Mouse (Mus musculus): ENCODE results near the gene Sh3yl1. TPM values are rescaled to one million over a fixed set of nuclear protein-coding genes. Genes with fewer than 3 reads are reported as not detected.
A peak's percentile ranks its signal among the peaks of the same experiment; 100 is the strongest.

The Sh3yl1 gene
- polyA plus RNA-seq, 1 experiment from 2014 or later: 23.2 TPM

DNA sequence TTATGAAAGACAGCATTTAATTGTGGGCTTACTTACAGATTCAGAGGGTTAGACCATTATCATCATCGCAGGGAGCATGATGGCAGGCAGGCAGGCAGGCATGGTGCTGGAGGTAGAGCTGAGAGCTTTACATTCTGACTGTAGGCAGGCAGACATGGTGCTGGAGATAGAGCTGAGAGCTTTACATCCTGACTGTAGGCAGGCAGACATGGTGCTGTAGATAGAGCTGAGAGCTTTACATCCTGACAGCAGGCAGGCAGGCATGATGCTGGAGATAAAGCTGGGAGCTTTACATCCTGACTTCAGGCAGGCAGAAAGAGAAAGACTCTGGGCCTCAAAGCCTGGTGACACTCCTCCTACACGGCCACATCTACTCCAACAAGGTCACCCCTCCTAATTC, 59.2 kb downstream of the Sh3yl1 start:
- no peaks in the 10 kb centered on the region for H3K9me3 ChIP-seq (replicated peaks; ENCODE audit: control insufficient read depth, low read length)
- no peak overlapping the region for H3K4me2 ChIP-seq (ENCODE audit: low read depth, low read length)
- H3K36me3 ChIP-seq (replicated peaks; ENCODE audit: control insufficient read depth, insufficient read depth, low read depth, low read length): no peaks in the 10 kb centered on the region
- no peak overlapping the region for H3K9ac ChIP-seq (replicated peaks; ENCODE audit: low read length)
- 76% methylated on average over 2 of the region's 2 CpGs for WGBS
- H3K4me1 ChIP-seq (ENCODE audit: control insufficient read depth, insufficient read depth, low read length): no peaks in the 10 kb centered on the region
- ATAC-seq (replicated peaks; ENCODE audit: insufficient number of reproducible peaks, low FRiP score, low TSS enrichment, low read depth) (no peak), DNase-seq (ENCODE audit: low spot score) (no peak)
- no peak overlapping the region for H3K27ac ChIP-seq (replicated peaks; ENCODE audit: low read depth, low read length)
- H3K4me3 ChIP-seq (ENCODE audit: low read depth, low read length): no peak overlapping the region
- no peaks in the 10 kb centered on the region for H3K27me3 ChIP-seq (ENCODE audit: control insufficient read depth, insufficient read depth, low read length)

DNA sequence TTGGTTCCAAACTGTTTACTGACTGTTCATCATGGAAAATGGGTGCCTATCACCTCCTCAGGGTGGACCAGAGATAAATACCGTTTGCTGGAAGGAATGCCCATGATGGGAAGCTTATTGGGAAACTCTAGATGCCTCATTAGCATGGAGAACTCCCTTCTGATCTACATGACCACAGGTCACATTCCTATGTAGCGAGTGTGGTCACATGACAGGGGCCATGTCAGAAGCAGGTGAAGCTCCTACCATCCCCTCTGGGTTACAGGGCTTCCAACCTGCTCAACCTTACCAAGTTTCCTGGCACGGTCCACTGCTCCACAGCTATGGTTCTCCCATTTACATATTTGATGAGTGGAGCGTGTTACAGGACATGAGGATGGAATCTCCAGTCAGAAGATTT, 92.3 kb downstream of the Sh3yl1 start:
- H3K9ac ChIP-seq (replicated peaks; ENCODE audit: low read length): no peak overlapping the region
- H3K27ac ChIP-seq (replicated peaks; ENCODE audit: low read depth, low read length): no peak overlapping the region
- 81% methylated on average over 4 of the region's 4 CpGs for WGBS
- H3K4me1 ChIP-seq (ENCODE audit: control insufficient read depth, insufficient read depth, low read length): no peaks in the 10 kb centered on the region
- no peaks in the 10 kb centered on the region for H3K36me3 ChIP-seq (replicated peaks; ENCODE audit: control insufficient read depth, insufficient read depth, low read depth, low read length)
- no peak overlapping the region for H3K4me3 ChIP-seq (ENCODE audit: low read depth, low read length)
- no peak overlapping the region for H3K4me2 ChIP-seq (ENCODE audit: low read depth, low read length)
- DNase-seq (ENCODE audit: low spot score): no peak
- H3K9me3 ChIP-seq (replicated peaks; ENCODE audit: control insufficient read depth, low read length): no peaks in the 10 kb centered on the region
- no peaks in the 10 kb centered on the region for H3K27me3 ChIP-seq (ENCODE audit: control insufficient read depth, insufficient read depth, low read length)
- ATAC-seq (replicated peaks; ENCODE audit: insufficient number of reproducible peaks, low FRiP score, low TSS enrichment, low read depth): no peak

GRCm38 (mm10) chr12:31005010-31005409, 93.5 kb downstream of the Sh3yl1 start:
- H3K4me2 ChIP-seq (ENCODE audit: low read depth, low read length): no peak overlapping the region
- no peak overlapping the region for H3K27ac ChIP-seq (replicated peaks; ENCODE audit: low read depth, low read length)
- H3K9me3 ChIP-seq (replicated peaks; ENCODE audit: control insufficient read depth, low read length): no peaks in the 10 kb centered on the region
- no peak overlapping the region for H3K4me3 ChIP-seq (ENCODE audit: low read depth, low read length)
- 16% methylated on average over 3 of the region's 3 CpGs for WGBS
- H3K9ac ChIP-seq (replicated peaks; ENCODE audit: low read length): no peak overlapping the region
- DNase-seq (ENCODE audit: low spot score) (peak; percentile 93), ATAC-seq (replicated peaks; ENCODE audit: insufficient number of reproducible peaks, low FRiP score, low TSS enrichment, low read depth) (no peak)
- no peaks in the 10 kb centered on the region for H3K4me1 ChIP-seq (ENCODE audit: control insufficient read depth, insufficient read depth, low read length)
- H3K27me3 ChIP-seq (ENCODE audit: control insufficient read depth, insufficient read depth, low read length): no peaks in the 10 kb centered on the region
- H3K36me3 ChIP-seq (replicated peaks; ENCODE audit: control insufficient read depth, insufficient read depth, low read depth, low read length): no peaks in the 10 kb centered on the region

DNA sequence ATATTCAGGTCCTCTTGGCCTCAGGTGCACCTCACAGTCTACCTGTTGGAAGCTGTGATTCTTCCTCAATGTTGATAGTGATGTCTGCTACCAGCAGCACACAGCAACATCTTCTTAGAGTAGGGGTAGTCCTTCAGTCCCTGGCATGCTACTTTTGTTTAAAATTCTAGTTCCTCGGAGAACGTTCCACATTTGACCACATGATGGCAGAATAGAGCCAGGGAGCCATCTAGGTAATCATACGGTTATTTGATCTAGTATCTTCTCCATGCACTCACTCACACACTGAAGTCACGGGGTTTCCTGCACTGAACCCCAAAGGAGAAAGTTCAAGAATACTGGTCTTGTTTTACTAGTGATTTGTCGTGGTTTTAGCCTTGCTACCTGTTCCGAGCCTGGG, 96.7 kb downstream of the Sh3yl1 start:
- Histone ChIP-seq H3K27ac (replicated peaks; ENCODE audit: low read depth, low read length) (no peak overlapping the region), H3K4me3 (ENCODE audit: low read depth, low read length) (no peak overlapping the region), H3K4me2 (ENCODE audit: low read depth, low read length) (no peak overlapping the region), H3K9ac (replicated peaks; ENCODE audit: low read length) (no peak overlapping the region), H3K4me1 (ENCODE audit: control insufficient read depth, insufficient read depth, low read length) (no peaks in the 10 kb centered on the region), H3K36me3 (replicated peaks; ENCODE audit: control insufficient read depth, insufficient read depth, low read depth, low read length) (no peaks in the 10 kb centered on the region), H3K9me3 (replicated peaks; ENCODE audit: control insufficient read depth, low read length) (no peaks in the 10 kb centered on the region), H3K27me3 (ENCODE audit: control insufficient read depth, insufficient read depth, low read length) (no peaks in the 10 kb centered on the region)
- no peak for ATAC-seq (replicated peaks; ENCODE audit: insufficient number of reproducible peaks, low FRiP score, low TSS enrichment, low read depth)
- peak; percentile 72 for DNase-seq (ENCODE audit: low spot score)
- 21% methylated on average over 6 of the region's 6 CpGs for WGBS

Other genes starting within 250 kb of the Sh3yl1 start
- gene Alkal2, start 27.3 kb upstream of the Sh3yl1 start, polyA plus RNA-seq (2014; fragmentation: Nextera tagmentation; extraction: Ambion mirVana): 12.7 and 14.4 TPM in 2 replicates
- gene Acp1, start 79 bp upstream of the Sh3yl1 start, polyA plus RNA-seq (2014; fragmentation: Nextera tagmentation; extraction: Ambion mirVana): 202 and 207 TPM in 2 replicates
- 0.17 and 0.38 TPM in 2 replicates for gene Fam110c, start 162.2 kb downstream of the Sh3yl1 start, polyA plus RNA-seq (2014; fragmentation: Nextera tagmentation; extraction: Ambion mirVana)

Data from embryonic facial prominence, embryonic 11.5 days (tissue).